Comparison of ENCODE assay signal across 8 mouse cellular contexts in genomic region chr9:67044551-67045305, GRCm38 (mm10). TPM values are rescaled to one million over a fixed set of nuclear protein-coding genes. Genes with fewer than 3 reads are reported as not detected.
DNase-seq lines count a peak whose midpoint lies in the region; ATAC-seq and TF ChIP-seq lines count a peak whose summit lies in the region.

No protein-coding gene starts in this region.

- peaks cover 9 to 23% of the 10 kb centered on the region in 2 experiments for H3K4me1 ChIP-seq in MEL (ENCODE audit: control insufficient read depth in 1 of 2, insufficient read depth in 2 of 2, low read length in 2 of 2)
- peaks cover 3% of the 10 kb centered on the region; the same call in 1 of the 2 replicates for H3K4me1 ChIP-seq in cortical plate, adult 2 months (ENCODE audit: control insufficient read depth, insufficient read depth, low read length)
- peaks cover 45% of the 10 kb centered on the region for H3K4me1 ChIP-seq in kidney, postnatal 0 days (replicated peaks; ENCODE audit: insufficient read depth, low read length)
- H3K4me1 ChIP-seq in olfactory bulb, adult 2 months (ENCODE audit: control insufficient read depth, insufficient read depth, low read length), result peaks cover 20% of the 10 kb centered on the region

- H3K27me3 ChIP-seq in MEL (ENCODE audit: control insufficient read depth in 1 of 2, insufficient read depth in 2 of 2, low read length in 2 of 2), result no peaks in the 10 kb centered on the region
- no peaks in the 10 kb centered on the region for H3K27me3 ChIP-seq in kidney, postnatal 0 days (ENCODE audit: insufficient read depth, low read length)

- peak overlapping the region; percentile 87; the same call in 1 of the 2 replicates for H3K4me2 ChIP-seq in kidney, postnatal 0 days (ENCODE audit: low read length)

- H3K79me2 ChIP-seq in MEL (ENCODE audit: control insufficient read depth, insufficient read depth, low read length, poor library complexity), result peaks cover 32% of the 10 kb centered on the region

- TF ChIP-seq EP300 in MEL (IDR thresholded peaks at IDR 0.05; ENCODE audit: low read depth in 1 of 2, low read length in 2 of 2), result no peak

- WGBS in kidney, postnatal 0 days, result 31% methylated on average over 9 of the region's 9 CpGs
- 24% methylated on average over 9 of the region's 9 CpGs for WGBS in olfactory bulb, adult 2 months

- H3K9ac ChIP-seq in MEL (ENCODE audit: control insufficient read depth, low read depth, low read length, poor library complexity, severe bottlenecking), result peak overlapping the region; percentile 44
- H3K9ac ChIP-seq in kidney, postnatal 0 days (ENCODE audit: low read depth, low read length), result no peak overlapping the region

- peaks cover 0 to 27% of the 10 kb centered on the region in 2 experiments; a peak in 2 of 4 replicates for H3K36me3 ChIP-seq in MEL (ENCODE audit: control insufficient read depth in 1 of 2, insufficient read depth in 2 of 2, low read length in 2 of 2)
- no peaks in the 10 kb centered on the region for H3K36me3 ChIP-seq in kidney, postnatal 0 days (ENCODE audit: insufficient read depth, low read length)

- H3K9me3 ChIP-seq in MEL (replicated peaks; ENCODE audit: insufficient read depth, low read length), result no peaks in the 10 kb centered on the region
- H3K9me3 ChIP-seq in kidney, postnatal 0 days (replicated peaks; ENCODE audit: low read length), result no peaks in the 10 kb centered on the region

- TF ChIP-seq POLR2A in MEL (IDR thresholded peaks at IDR 0.05; ENCODE audit: control insufficient read depth in 1 of 2, insufficient read depth in 1 of 2, low read depth in 1 of 2, low read length in 2 of 2, poor library complexity in 1 of 2), result no peak
- TF ChIP-seq POLR2A in cortical plate, adult 2 months (IDR thresholded peaks at IDR 0.05; ENCODE audit: extremely low read depth, insufficient read depth, low read length), result peak; percentile 41; the same call in 1 of the 2 replicates
- TF ChIP-seq POLR2A in olfactory bulb, adult 2 months (IDR thresholded peaks at IDR 0.05; ENCODE audit: insufficient read depth, low read depth, low read length), result no peak

- TF ChIP-seq RAD21 in MEL (IDR thresholded peaks at IDR 0.05; ENCODE audit: low read depth, low read length), result peak; percentile 74

- ATAC-seq in kidney, postnatal 0 days (replicated peaks; ENCODE audit: low FRiP score, low read depth), result no peak

- H3K27ac ChIP-seq in MEL (ENCODE audit: control insufficient read depth, low read depth, low read length), result no peak overlapping the region
- H3K27ac ChIP-seq in cortical plate, adult 2 months (ENCODE audit: insufficient read depth, low read length), result no peak overlapping the region
- no peak overlapping the region for H3K27ac ChIP-seq in kidney, postnatal 0 days
- peak overlapping the region; percentile 71 for H3K27ac ChIP-seq in olfactory bulb, adult 2 months (ENCODE audit: insufficient read depth, low read depth, low read length)

- peak; percentile 60 for DNase-seq in 3134 (ENCODE audit: extremely low read depth, insufficient read length, low spot score)
- DNase-seq in MEL (ENCODE audit: low read depth, low spot score), result peak; percentile 86
- peak; percentile 50 to 69 for DNase-seq in heart, adult 9 months (ENCODE audit: low spot score in 2 of 2)
- DNase-seq in kidney, postnatal 0 days (ENCODE audit: low spot score), result peak; percentile 93
- peak; percentile 56 for DNase-seq in liver
- peak; percentile 45 to 48 for DNase-seq in thymus, postnatal 36 days

- peak overlapping the region; percentile 32 to 46 for H3K4me3 ChIP-seq in MEL (ENCODE audit: control insufficient read depth in 1 of 2, insufficient read depth in 1 of 2, low read depth in 2 of 2, low read length in 2 of 2)
- H3K4me3 ChIP-seq in cortical plate, adult 2 months (ENCODE audit: insufficient read depth, low read length), result no peak overlapping the region
- no peak overlapping the region for H3K4me3 ChIP-seq in kidney, postnatal 0 days (replicated peaks; ENCODE audit: low read depth, low read length)
- no peak overlapping the region for H3K4me3 ChIP-seq in olfactory bulb, adult 2 months (ENCODE audit: insufficient read depth, low read depth, low read length)

- peak; percentile 44 to 75 (median 63) for TF ChIP-seq CTCF in MEL (IDR thresholded peaks at IDR 0.05 in 2 of 3, conservative IDR thresholded peaks at IDR 0.05 in 1 of 3; ENCODE audit: control insufficient read depth in 1 of 3, insufficient read depth in 1 of 3, low read depth in 2 of 3, low read length in 3 of 3, poor library complexity in 1 of 3, severe bottlenecking in 1 of 3)
- peak; percentile 80 for TF ChIP-seq CTCF in cortical plate, adult 2 months (IDR thresholded peaks at IDR 0.05; ENCODE audit: extremely low read depth, insufficient read depth, low read length)
- peak; percentile 89 for TF ChIP-seq CTCF in kidney, postnatal 0 days (IDR thresholded peaks at IDR 0.05; ENCODE audit: low read depth)
- no peak for TF ChIP-seq CTCF in olfactory bulb, adult 2 months (IDR thresholded peaks at IDR 0.05; ENCODE audit: insufficient read depth, low read depth, low read length)

TF ChIP-seq in MEL, 35 proteins besides CTCF, POLR2A, EP300 and RAD21:
- peak; percentile 72 for TF ChIP-seq SMC3 (IDR thresholded peaks at IDR 0.05; ENCODE audit: low read depth, low read length)
- peak; percentile 70 for TF ChIP-seq ZC3H11A (IDR thresholded peaks at IDR 0.05; ENCODE audit: low read depth, low read length)
- no peak for TF ChIP-seq MAZ (IDR thresholded peaks at IDR 0.05; ENCODE audit: low read depth, low read length)
- TF ChIP-seq TBP (IDR thresholded peaks at IDR 0.05; ENCODE audit: low read depth, low read length), result 0 out of 2 replicates have a peak, but pooled peaks have one; percentile 40
- TF ChIP-seq SIN3A (IDR thresholded peaks at IDR 0.05; ENCODE audit: low read length), result peak; percentile 48
- no peak for TF ChIP-seq KAT2A (conservative IDR thresholded peaks at IDR 0.05; ENCODE audit: low read depth, low read length)
- no peak for TF ChIP-seq CHD2 (IDR thresholded peaks at IDR 0.05; ENCODE audit: low read length)
- TF ChIP-seq ZNF384 (IDR thresholded peaks at IDR 0.05; ENCODE audit: low read depth, low read length), result 0 out of 2 replicates have a peak, but pooled peaks have one; percentile 37
- 0 out of 2 replicates have a peak, but pooled peaks have one; percentile 27 for TF ChIP-seq MXI1 (IDR thresholded peaks at IDR 0.05; ENCODE audit: low read depth, low read length)

RNA-seq across cellular contexts. Expression of gene Tpm1, which starts 4.5 kb away (rescaled TPM):
- 38.2 and 56.5 TPM in 2 replicates for total RNA-seq in MEL (2012; rRNA removed)
- polyA plus RNA-seq in MEL (2012; ENCODE audit: insufficient read depth in 1 of 2, insufficient read length in 2 of 2, low read depth in 1 of 2, low replicate concordance in 2 of 2, missing spikeins in 1 of 2), result 100 to 1,000 TPM in 1 of 2 experiments, not detected in 1; 113 TPM
- 234 and 242 TPM in 2 replicates for polyA plus RNA-seq in cortical plate, adult 2 months (2012; rRNA removed)
- polyA plus RNA-seq in kidney, postnatal 0 days (2015; fragmentation: Nextera tagmentation; extraction: Ambion mirVana), result 577 and 637 TPM in 2 replicates
- not detected in 2 replicates for polyA plus RNA-seq in olfactory bulb, adult 2 months (2012; ENCODE audit: insufficient read depth, insufficient read length, low replicate concordance, missing spikeins)

Comparison
In these comparisons a context has a peak if more than half of its experiments do, and no peak if none do; other contexts are left out.
1. H3K4me3 ChIP-seq: peak in MEL (2 of 2); none in cortical plate, adult 2 months (single experiment), kidney, postnatal 0 days (single experiment) and olfactory bulb, adult 2 months (single experiment).
2. Peak in every context shown above with its lines, with median percentiles within 50 percentile points of each other: DNase-seq.